ENCODE assay signal across 9 mouse cellular contexts in the genomic region with DNA sequence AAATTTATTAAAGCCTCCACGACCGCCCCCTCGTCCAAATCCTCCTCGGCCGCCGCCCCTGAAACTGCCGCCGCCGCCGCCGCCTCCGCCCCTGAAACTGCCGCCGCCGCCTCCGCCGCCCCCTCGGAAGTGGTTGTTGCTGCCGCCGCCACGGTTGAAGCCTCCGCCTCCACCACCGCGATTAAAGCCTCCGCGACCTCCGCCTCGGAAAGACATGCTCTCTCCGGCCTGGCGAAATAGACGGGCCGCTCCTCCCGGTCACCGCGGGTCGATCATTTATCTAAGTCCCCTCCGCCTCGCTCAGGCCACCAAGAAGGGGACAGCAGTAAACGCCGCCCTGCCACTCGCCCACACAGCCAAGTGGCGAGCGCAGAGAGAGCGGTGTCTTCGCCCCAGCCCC. TPM values are rescaled to one million over a fixed set of nuclear protein-coding genes. Genes with fewer than 3 reads are reported as not detected.
DNase-seq lines count a peak whose midpoint lies in the region; ATAC-seq lines count a peak whose summit lies in the region.
"Had no signal": no experiment of that assay in that cellular context is flagged by ENCODE, and none has a peak within 500 bp of the region (broad histone marks: within the 10 kb centered on the region; RNA-seq: fewer than 3 reads in every experiment).

No protein-coding gene starts in this region.

- H3K4me1 ChIP-seq in limb, embryonic 15.5 days: peaks cover 8% of the 10 kb centered on the region
- peaks cover 15% of the 10 kb centered on the region for H3K4me1 ChIP-seq in midbrain, embryonic 14.5 days (ENCODE audit: control insufficient read depth, insufficient read depth, low read length)

- H3K27me3 ChIP-seq in limb, embryonic 15.5 days: no peaks in the 10 kb centered on the region; the same call in 1 of the 2 replicates
- H3K27me3 ChIP-seq in midbrain, embryonic 14.5 days (ENCODE audit: control insufficient read depth, insufficient read depth, low read length): no peaks in the 10 kb centered on the region

- peak overlapping the region; percentile 79 for H3K9ac ChIP-seq in limb, embryonic 15.5 days
- H3K9ac ChIP-seq in midbrain, embryonic 14.5 days (replicated peaks; ENCODE audit: low read length): peak overlapping the region; percentile 72

- under 1% methylated on average over 45 of the region's 45 CpGs for WGBS in limb, embryonic 15.5 days
- 0% methylated on average over 44 of the region's 45 CpGs for WGBS in midbrain, embryonic 14.5 days

- peak; percentile 16 for ATAC-seq in activated CD4-positive, CD25-positive, alpha-beta regulatory T cell, adult 4 months
- no peak for ATAC-seq in limb, embryonic 15.5 days (ENCODE audit: insufficient number of reproducible peaks, low FRiP score, low TSS enrichment, low read depth)
- ATAC-seq in midbrain, embryonic 14.5 days (ENCODE audit: low FRiP score, low TSS enrichment): no peak

- H3K4me2 ChIP-seq in limb, embryonic 15.5 days: peak overlapping the region; percentile 75
- H3K4me2 ChIP-seq in midbrain, embryonic 14.5 days (ENCODE audit: low read length): peak overlapping the region; percentile 76

- DNase-seq in layer of hippocampus, adult 11-12 months (ENCODE audit: low spot score): peak; percentile 12
- no peak for DNase-seq in layer of hippocampus, postnatal 10 days (ENCODE audit: low spot score in 2 of 2)
- peak; percentile 42 for DNase-seq in gastrocnemius, postnatal 10 days
- DNase-seq in midbrain, embryonic 14.5 days: no peak
- no peak for DNase-seq in cerebellum, adult 9-11 months
- no peak for DNase-seq in adipocyte (ENCODE audit: low spot score)

- H3K36me3 ChIP-seq in limb, embryonic 15.5 days: peaks cover 24% of the 10 kb centered on the region
- H3K36me3 ChIP-seq in midbrain, embryonic 14.5 days (ENCODE audit: control insufficient read depth, insufficient read depth, low read length): peaks cover 12% of the 10 kb centered on the region; the same call in 1 of the 2 replicates

- H3K4me3 ChIP-seq in limb, embryonic 15.5 days: peak overlapping the region; percentile 99
- H3K4me3 ChIP-seq in midbrain, embryonic 14.5 days (replicated peaks; ENCODE audit: low read depth, low read length): peak overlapping the region; percentile 89

- H3K9me3 ChIP-seq in limb, embryonic 15.5 days: no peaks in the 10 kb centered on the region
- H3K9me3 ChIP-seq in midbrain, embryonic 14.5 days (ENCODE audit: control insufficient read depth, low read length): no peaks in the 10 kb centered on the region

- peak overlapping the region; percentile 93 for H3K27ac ChIP-seq in limb, embryonic 15.5 days
- peak overlapping the region; percentile 95 for H3K27ac ChIP-seq in midbrain, embryonic 14.5 days (replicated peaks; ENCODE audit: low read depth, low read length)

RNA-seq across cellular contexts. Expression of a gene that starts 0.6 kb away (rescaled TPM):
- 10 to 100 TPM; 52.7 to 58.6 TPM for total RNA-seq in layer of hippocampus, postnatal 10 days (2021)
- polyA plus RNA-seq in activated CD4-positive, CD25-positive, alpha-beta regulatory T cell, adult 4 months (2017; shearing (Covaris generic)): 10 to 100 TPM; 13.9 to 19.1 TPM
- total RNA-seq in gastrocnemius, postnatal 10 days (2021): 10 to 100 TPM; 27.0 to 34.6 TPM
- 66.7 and 72.5 TPM in 2 replicates for polyA plus RNA-seq in limb, embryonic 15.5 days (2015; fragmentation: Nextera tagmentation; extraction: Ambion mirVana)
- 16.8 and 21.9 TPM in 2 replicates for polyA plus RNA-seq in midbrain, embryonic 14.5 days (2014; fragmentation: Nextera tagmentation; extraction: Ambion mirVana)

RNA-seq across cellular contexts. Expression of a gene that starts 5.1 kb away (rescaled TPM):
- under 1 TPM in 1 of 2 experiments, not detected in 1; 0.32 TPM for total RNA-seq in layer of hippocampus, postnatal 10 days (2021)
- polyA plus RNA-seq in activated CD4-positive, CD25-positive, alpha-beta regulatory T cell, adult 4 months (2017; shearing (Covaris generic)): not detected
- total RNA-seq in gastrocnemius, postnatal 10 days (2021): under 1 TPM in 1 of 2 experiments, not detected in 1; 0.47 TPM
- 0.72 TPM in 1 of 2 replicates, not detected in the other for polyA plus RNA-seq in limb, embryonic 15.5 days (2015; fragmentation: Nextera tagmentation; extraction: Ambion mirVana)
- 0.39 and 0.92 TPM in 2 replicates for polyA plus RNA-seq in midbrain, embryonic 14.5 days (2014; fragmentation: Nextera tagmentation; extraction: Ambion mirVana)
- total RNA-seq: neutrophil, adult 5-6 weeks had no signal

RNA-seq across cellular contexts. Expression of a gene that starts 8.2 kb away (rescaled TPM):
- total RNA-seq in layer of hippocampus, postnatal 10 days (2021): 1 to 10 TPM in 1 of 2 experiments, under 1 TPM in 1; 0.87 to 1.1 TPM
- not detected for polyA plus RNA-seq in activated CD4-positive, CD25-positive, alpha-beta regulatory T cell, adult 4 months (2017; shearing (Covaris generic))
- total RNA-seq in gastrocnemius, postnatal 10 days (2021): under 1 TPM; 0.07 to 0.27 TPM
- 0.27 TPM in 1 of 2 replicates, not detected in the other for polyA plus RNA-seq in limb, embryonic 15.5 days (2015; fragmentation: Nextera tagmentation; extraction: Ambion mirVana)
- 0.14 and 0.19 TPM in 2 replicates for polyA plus RNA-seq in midbrain, embryonic 14.5 days (2014; fragmentation: Nextera tagmentation; extraction: Ambion mirVana)

RNA-seq across cellular contexts. Expression of a gene that starts 26.8 kb away (rescaled TPM):
- not detected for total RNA-seq in layer of hippocampus, postnatal 10 days (2021)
- polyA plus RNA-seq in activated CD4-positive, CD25-positive, alpha-beta regulatory T cell, adult 4 months (2017; shearing (Covaris generic)): not detected
- total RNA-seq in gastrocnemius, postnatal 10 days (2021): not detected
- not detected in 2 replicates for polyA plus RNA-seq in limb, embryonic 15.5 days (2015; fragmentation: Nextera tagmentation; extraction: Ambion mirVana)
- polyA plus RNA-seq in midbrain, embryonic 14.5 days (2014; fragmentation: Nextera tagmentation; extraction: Ambion mirVana): not detected in 2 replicates
- total RNA-seq: neutrophil, adult 5-6 weeks had no signal

RNA-seq across cellular contexts. Expression of a gene that starts 47.8 kb away (rescaled TPM):
- total RNA-seq in layer of hippocampus, postnatal 10 days (2021): 10 to 100 TPM; 20.2 to 22.4 TPM
- polyA plus RNA-seq in activated CD4-positive, CD25-positive, alpha-beta regulatory T cell, adult 4 months (2017; shearing (Covaris generic)): 1 to 10 TPM; 1.7 to 2.2 TPM
- 10 to 100 TPM; 18.4 to 22.9 TPM for total RNA-seq in gastrocnemius, postnatal 10 days (2021)
- 28.1 and 29.8 TPM in 2 replicates for polyA plus RNA-seq in limb, embryonic 15.5 days (2015; fragmentation: Nextera tagmentation; extraction: Ambion mirVana)
- polyA plus RNA-seq in midbrain, embryonic 14.5 days (2014; fragmentation: Nextera tagmentation; extraction: Ambion mirVana): 36.7 and 43.5 TPM in 2 replicates

Comparison
In these comparisons a context has a peak if more than half of its experiments do, and no peak if none do; other contexts are left out.
1. DNase-seq: peak in layer of hippocampus, adult 11-12 months (single experiment) and gastrocnemius, postnatal 10 days (single experiment); none in layer of hippocampus, postnatal 10 days (0 of 2), midbrain, embryonic 14.5 days (single experiment), cerebellum, adult 9-11 months (single experiment) and adipocyte (single experiment).